Mouse (Mus musculus): ENCODE data around the gene Mmp2.

Gene Mmp2

GRCm38 (mm10) chr8:92895053-92895452, 68.0 kb downstream of the Mmp2 start:
- no peak for ATAC-seq (ENCODE audit: low TSS enrichment)

GRCm38 (mm10) chr8:92896056-92896455, 69.0 kb downstream of the Mmp2 start:
- ATAC-seq (ENCODE audit: low TSS enrichment), result no peak

GRCm38 (mm10) chr8:92896611-92897010, 69.5 kb downstream of the Mmp2 start:
- ATAC-seq (ENCODE audit: low TSS enrichment), result no peak

GRCm38 (mm10) chr8:92897794-92898193, 70.7 kb downstream of the Mmp2 start:
- no peak for ATAC-seq (ENCODE audit: low TSS enrichment)

- peak; percentile 62 for ATAC-seq (ENCODE audit: low TSS enrichment)
Observed at GRCm38 (mm10) chr8:92899590-92899989, 72.5 kb downstream of the Mmp2 start.

- no peak for ATAC-seq (ENCODE audit: low TSS enrichment)
Observed at GRCm38 (mm10) chr8:92901107-92901506, 74.0 kb downstream of the Mmp2 start, which contains the start of gene Capns2. TSS of gene Capns2 (plus strand) at chr8:92901407.

- no peak for ATAC-seq (ENCODE audit: low TSS enrichment)
Observed at GRCm38 (mm10) chr8:92902981-92903380, 75.9 kb downstream of the Mmp2 start.

Data from frontal cortex, adult (tissue).